Mouse (Mus musculus) G1E (cell line): ENCODE measurements around the gene Ppp1r3g.

Experiments
- CTCF ChIP-seq: IDR thresholded peaks from 2 replicates; pipeline ENCODE4 v1.5.1; 2012; ENCODE audit warnings: low read depth, low read length, inconsistent platforms, mixed read lengths
- GATA2 ChIP-seq: IDR thresholded peaks from 2 replicates; pipeline ENCODE4 v1.6.1; 2012; ENCODE audit warnings: low read depth, low read length, inconsistent platforms, borderline replicate concordance

DNA sequence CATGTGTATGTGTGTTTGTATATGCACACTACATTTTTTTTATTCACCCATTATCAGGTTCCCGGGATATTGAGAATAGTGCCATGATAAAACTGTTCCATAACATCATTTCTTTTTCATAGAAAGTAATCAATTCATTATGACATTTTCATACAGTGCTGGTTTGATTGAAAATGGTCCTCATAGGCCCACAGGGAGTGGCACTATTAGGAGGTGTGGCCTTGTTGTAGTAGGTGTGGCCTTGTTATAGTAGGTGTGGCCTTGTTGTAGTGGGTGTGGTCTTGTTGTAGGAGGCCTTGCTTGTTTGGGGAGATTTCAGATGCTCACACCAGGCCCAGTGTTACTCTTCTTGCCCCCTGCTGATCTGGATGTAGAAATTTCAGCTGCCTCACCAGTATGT lies at the start of gene Ppp1r3g:
- no peak for TF ChIP-seq CTCF
- TF ChIP-seq GATA2 = no peak
